Mouse (Mus musculus) liver, adult 2 months (tissue): ENCODE measurements around the gene Gm5127.

ENCODE experiments used
- CTCF ChIP-seq: fragments of 200-500 bp; IDR thresholded peaks from 2 replicates; pipeline ENCODE4 v1.5.1; 2011; ENCODE audit warnings: low read depth, low read length, control low read depth
- POLR2A ChIP-seq: fragments of 200-500 bp; IDR thresholded peaks from 2 replicates; pipeline ENCODE4 v1.6.1; 2011; ENCODE audit warnings: low read length, control low read depth; ENCODE audit not compliant: insufficient read depth; ENCODE audit errors: extremely low read depth

GRCm38 (mm10) chrX:106582197-106582596 is 789 bp upstream of the Gm5127 start:
- no peak for TF ChIP-seq POLR2A
- no peak for TF ChIP-seq CTCF
